Mouse (Mus musculus): ENCODE results near the gene Zc3h18. TPM values are rescaled to one million over a fixed set of nuclear protein-coding genes. Genes with fewer than 3 reads are reported as not detected.

The Zc3h18 gene
- polyA plus RNA-seq, 2 experiments: 31.3 to 58.1 TPM

DNA sequence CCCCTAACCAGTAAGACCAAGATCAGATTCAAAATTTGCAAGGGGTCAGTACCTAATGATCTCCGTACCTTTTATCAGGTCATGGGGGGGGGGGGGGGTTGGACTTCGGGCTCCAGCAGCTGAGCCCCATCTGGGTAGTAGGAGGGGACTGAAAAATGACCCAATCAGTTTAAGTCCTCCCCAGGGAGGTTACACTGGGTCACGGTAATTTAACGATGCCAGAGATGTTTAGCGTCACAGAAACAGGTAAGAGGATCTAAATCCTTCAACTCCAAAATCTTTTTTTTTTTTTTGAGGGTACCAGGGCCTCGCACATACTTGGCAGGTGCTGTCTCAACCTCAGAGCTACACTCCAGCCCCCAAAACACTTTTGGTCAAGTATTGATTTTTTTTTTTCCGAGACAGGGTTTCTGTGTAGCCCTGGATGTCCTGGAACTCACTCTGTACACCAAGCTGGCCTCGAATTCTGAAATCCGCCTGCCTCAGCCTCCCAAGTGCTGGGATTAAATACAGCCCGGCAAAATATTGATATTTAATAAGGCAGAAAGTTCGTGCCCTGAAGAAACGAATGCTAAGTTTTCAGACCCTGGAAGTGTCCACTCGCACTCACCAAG, 551 bp upstream of the Zc3h18 start:
- Histone ChIP-seq H3K27ac (replicated peaks; ENCODE audit: low read depth, low read length) (0 out of 2 replicates have a peak overlapping the region, but pooled peaks have one; percentile 43), H3K4me1 (ENCODE audit: control insufficient read depth, insufficient read depth, low read length) (peaks cover 14% of the 10 kb centered on the region), H3K4me2 (replicated peaks; ENCODE audit: low read depth, low read length, severe bottlenecking) (peak overlapping the region; percentile 80), H3K9me3 (ENCODE audit: control insufficient read depth, low read length) (no peaks in the 10 kb centered on the region), H3K27me3 (ENCODE audit: control insufficient read depth, insufficient read depth, low read length) (no peaks in the 10 kb centered on the region), H3K36me3 (ENCODE audit: control insufficient read depth, insufficient read depth, low read length) (peaks cover 13% of the 10 kb centered on the region), H3K9ac (ENCODE audit: low read depth, low read length, severe bottlenecking) (peak overlapping the region; percentile 88), H3K4me3 (replicated peaks; ENCODE audit: low read length) (peak overlapping the region; percentile 84)
- 28% methylated on average over 13 of the region's 13 CpGs for WGBS
- TF ChIP-seq POLR2A (IDR thresholded peaks at IDR 0.05; ENCODE audit: borderline replicate concordance, extremely low read depth, insufficient read depth, insufficient read length): no peak
- ATAC-seq (ENCODE audit: low FRiP score, low read depth) (no peak), DNase-seq (ENCODE audit: low spot score) (no peak)

GRCm38 (mm10) chr8:122383039-122383438, 6.6 kb downstream of the Zc3h18 start:
- no peak for DNase-seq (ENCODE audit: low spot score)
- WGBS: 92% methylated on average over 4 of the region's 4 CpGs
- H3K36me3 ChIP-seq (ENCODE audit: control insufficient read depth, insufficient read depth, low read length): peaks cover 73% of the 10 kb centered on the region
- no peak overlapping the region for H3K9ac ChIP-seq (ENCODE audit: low read depth, low read length, severe bottlenecking)
- no peak for ATAC-seq (ENCODE audit: low FRiP score, low read depth)
- no peak overlapping the region for H3K4me2 ChIP-seq (replicated peaks; ENCODE audit: low read depth, low read length, severe bottlenecking)
- no peaks in the 10 kb centered on the region for H3K27me3 ChIP-seq (ENCODE audit: control insufficient read depth, insufficient read depth, low read length)
- H3K9me3 ChIP-seq (ENCODE audit: control insufficient read depth, low read length): no peaks in the 10 kb centered on the region
- no peak overlapping the region for H3K27ac ChIP-seq (replicated peaks; ENCODE audit: low read depth, low read length)
- H3K4me3 ChIP-seq (replicated peaks; ENCODE audit: low read length): no peak overlapping the region
- H3K4me1 ChIP-seq (ENCODE audit: control insufficient read depth, insufficient read depth, low read length): peaks cover under 1% of the 10 kb centered on the region; the same call in 1 of the 2 replicates
- no peak for TF ChIP-seq POLR2A (IDR thresholded peaks at IDR 0.05; ENCODE audit: borderline replicate concordance, extremely low read depth, insufficient read depth, insufficient read length)

- TF ChIP-seq POLR2A (IDR thresholded peaks at IDR 0.05; ENCODE audit: borderline replicate concordance, extremely low read depth, insufficient read depth, insufficient read length): no peak
- Histone ChIP-seq H3K4me2 (replicated peaks; ENCODE audit: low read depth, low read length, severe bottlenecking) (no peak overlapping the region), H3K4me3 (replicated peaks; ENCODE audit: low read length) (no peak overlapping the region), H3K27me3 (ENCODE audit: control insufficient read depth, insufficient read depth, low read length) (no peaks in the 10 kb centered on the region), H3K9ac (ENCODE audit: low read depth, low read length, severe bottlenecking) (no peak overlapping the region), H3K9me3 (ENCODE audit: control insufficient read depth, low read length) (no peaks in the 10 kb centered on the region), H3K4me1 (ENCODE audit: control insufficient read depth, insufficient read depth, low read length) (no peaks in the 10 kb centered on the region), H3K27ac (replicated peaks; ENCODE audit: low read depth, low read length) (no peak overlapping the region), H3K36me3 (ENCODE audit: control insufficient read depth, insufficient read depth, low read length) (peaks cover 93% of the 10 kb centered on the region)
- ATAC-seq (ENCODE audit: low FRiP score, low read depth) (no peak), DNase-seq (ENCODE audit: low spot score) (no peak)
- 86% methylated on average over 3 of the region's 3 CpGs for WGBS
Measured at GRCm38 (mm10) chr8:122389357-122389756, 12.9 kb downstream of the Zc3h18 start.

DNA sequence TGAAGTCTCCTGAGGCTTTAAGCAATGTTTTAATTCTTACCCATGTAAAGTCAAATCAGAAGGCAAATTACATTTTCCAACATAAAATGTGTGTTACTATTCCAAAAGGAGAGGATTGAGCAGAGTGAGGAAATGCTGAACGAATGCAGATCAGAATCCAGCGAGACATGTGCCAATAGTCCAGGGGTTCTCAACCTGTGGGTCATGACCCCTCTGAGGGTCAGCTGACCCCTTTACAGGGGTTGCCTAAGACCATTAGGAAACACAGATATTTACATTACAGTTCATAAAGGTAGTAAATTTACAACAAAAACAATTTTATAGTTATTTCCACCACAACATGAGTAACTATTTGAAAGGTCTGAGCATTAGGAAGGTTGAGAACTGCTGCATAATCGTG, 14.3 kb downstream of the Zc3h18 start:
- DNase-seq (ENCODE audit: low spot score) (no peak), ATAC-seq (ENCODE audit: low FRiP score, low read depth) (no peak)
- 85% methylated on average over 3 of the region's 3 CpGs for WGBS
- no peaks in the 10 kb centered on the region for H3K9me3 ChIP-seq (ENCODE audit: control insufficient read depth, low read length)
- no peaks in the 10 kb centered on the region for H3K27me3 ChIP-seq (ENCODE audit: control insufficient read depth, insufficient read depth, low read length)
- H3K4me3 ChIP-seq (replicated peaks; ENCODE audit: low read length): no peak overlapping the region
- TF ChIP-seq POLR2A (IDR thresholded peaks at IDR 0.05; ENCODE audit: borderline replicate concordance, extremely low read depth, insufficient read depth, insufficient read length): no peak
- H3K36me3 ChIP-seq (ENCODE audit: control insufficient read depth, insufficient read depth, low read length): peaks cover 87% of the 10 kb centered on the region
- H3K9ac ChIP-seq (ENCODE audit: low read depth, low read length, severe bottlenecking): no peak overlapping the region
- no peak overlapping the region for H3K27ac ChIP-seq (replicated peaks; ENCODE audit: low read depth, low read length)
- H3K4me1 ChIP-seq (ENCODE audit: control insufficient read depth, insufficient read depth, low read length): no peaks in the 10 kb centered on the region
- H3K4me2 ChIP-seq (replicated peaks; ENCODE audit: low read depth, low read length, severe bottlenecking): no peak overlapping the region

- H3K4me2 ChIP-seq (replicated peaks; ENCODE audit: low read depth, low read length, severe bottlenecking): no peak overlapping the region
- ATAC-seq (ENCODE audit: low FRiP score, low read depth): no peak
- peaks cover 82% of the 10 kb centered on the region for H3K36me3 ChIP-seq (ENCODE audit: control insufficient read depth, insufficient read depth, low read length)
- no peak overlapping the region for H3K4me3 ChIP-seq (replicated peaks; ENCODE audit: low read length)
- H3K27ac ChIP-seq (replicated peaks; ENCODE audit: low read depth, low read length): no peak overlapping the region
- TF ChIP-seq POLR2A (IDR thresholded peaks at IDR 0.05; ENCODE audit: borderline replicate concordance, extremely low read depth, insufficient read depth, insufficient read length): no peak
- no peak for DNase-seq (ENCODE audit: low spot score)
- no peaks in the 10 kb centered on the region for H3K4me1 ChIP-seq (ENCODE audit: control insufficient read depth, insufficient read depth, low read length)
- no peak overlapping the region for H3K9ac ChIP-seq (ENCODE audit: low read depth, low read length, severe bottlenecking)
- H3K27me3 ChIP-seq (ENCODE audit: control insufficient read depth, insufficient read depth, low read length): no peaks in the 10 kb centered on the region
- H3K9me3 ChIP-seq (ENCODE audit: control insufficient read depth, low read length): no peaks in the 10 kb centered on the region
Measured at GRCm38 (mm10) chr8:122393717-122394116, 17.3 kb downstream of the Zc3h18 start.
